Mouse (Mus musculus): Measurements from ENCODE around the gene Vmp1. TPM values are rescaled to one million over a fixed set of nuclear protein-coding genes. Genes with fewer than 3 reads are reported as not detected.

The Vmp1 gene
- polyA plus RNA-seq, 1 experiment from 2014 or later = 145 TPM

GRCm38 (mm10) chr11:86610239-86610638 is 73.4 kb downstream of the Vmp1 start:
- WGBS = 83% methylated on average over 3 of the region's 3 CpGs
- no peaks in the 10 kb centered on the region for H3K27me3 ChIP-seq (ENCODE audit: control insufficient read depth, insufficient read depth, low read length)
- ATAC-seq (ENCODE audit: insufficient number of reproducible peaks, insufficient read depth, low FRiP score, low read depth) = no peak
- H3K36me3 ChIP-seq (ENCODE audit: control insufficient read depth, insufficient read depth, low read length) = no peaks in the 10 kb centered on the region; the same call in 1 of the 2 replicates
- H3K9me3 ChIP-seq (ENCODE audit: control insufficient read depth, low read depth, low read length) = no peaks in the 10 kb centered on the region
- H3K4me1 ChIP-seq (ENCODE audit: control insufficient read depth, insufficient read depth, low read length) = no peaks in the 10 kb centered on the region
- H3K9ac ChIP-seq (replicated peaks; ENCODE audit: low read depth, low read length) = no peak overlapping the region
- H3K4me2 ChIP-seq (replicated peaks; ENCODE audit: low read depth, low read length) = no peak overlapping the region
- no peak overlapping the region for H3K27ac ChIP-seq (ENCODE audit: low read length)
- H3K4me3 ChIP-seq (ENCODE audit: low read depth, low read length) = no peak overlapping the region

GRCm38 (mm10) chr11:86607808-86608350 is 75.8 kb downstream of the Vmp1 start:
- Histone ChIP-seq H3K36me3 (ENCODE audit: control insufficient read depth, insufficient read depth, low read length) (no peaks in the 10 kb centered on the region; the same call in 1 of the 2 replicates), H3K4me3 (ENCODE audit: low read depth, low read length) (no peak overlapping the region), H3K9me3 (ENCODE audit: control insufficient read depth, low read depth, low read length) (no peaks in the 10 kb centered on the region), H3K4me2 (replicated peaks; ENCODE audit: low read depth, low read length) (no peak overlapping the region), H3K27ac (ENCODE audit: low read length) (no peak overlapping the region), H3K4me1 (ENCODE audit: control insufficient read depth, insufficient read depth, low read length) (no peaks in the 10 kb centered on the region), H3K27me3 (ENCODE audit: control insufficient read depth, insufficient read depth, low read length) (no peaks in the 10 kb centered on the region), H3K9ac (replicated peaks; ENCODE audit: low read depth, low read length) (no peak overlapping the region)
- ATAC-seq (ENCODE audit: insufficient number of reproducible peaks, insufficient read depth, low FRiP score, low read depth) = no peak
- 68% methylated on average over 2 of the region's 2 CpGs for WGBS

GRCm38 (mm10) chr11:86606621-86607339 is 76.9 kb downstream of the Vmp1 start:
- Histone ChIP-seq H3K4me1 (ENCODE audit: control insufficient read depth, insufficient read depth, low read length) (no peaks in the 10 kb centered on the region), H3K4me3 (ENCODE audit: low read depth, low read length) (no peak overlapping the region), H3K9ac (replicated peaks; ENCODE audit: low read depth, low read length) (no peak overlapping the region), H3K27ac (ENCODE audit: low read length) (no peak overlapping the region), H3K9me3 (ENCODE audit: control insufficient read depth, low read depth, low read length) (no peaks in the 10 kb centered on the region), H3K4me2 (replicated peaks; ENCODE audit: low read depth, low read length) (no peak overlapping the region), H3K36me3 (ENCODE audit: control insufficient read depth, insufficient read depth, low read length) (no peaks in the 10 kb centered on the region; the same call in 1 of the 2 replicates), H3K27me3 (ENCODE audit: control insufficient read depth, insufficient read depth, low read length) (no peaks in the 10 kb centered on the region)
- ATAC-seq (ENCODE audit: insufficient number of reproducible peaks, insufficient read depth, low FRiP score, low read depth) = no peak
- 91% methylated on average over 2 of the region's 2 CpGs for WGBS

DNA sequence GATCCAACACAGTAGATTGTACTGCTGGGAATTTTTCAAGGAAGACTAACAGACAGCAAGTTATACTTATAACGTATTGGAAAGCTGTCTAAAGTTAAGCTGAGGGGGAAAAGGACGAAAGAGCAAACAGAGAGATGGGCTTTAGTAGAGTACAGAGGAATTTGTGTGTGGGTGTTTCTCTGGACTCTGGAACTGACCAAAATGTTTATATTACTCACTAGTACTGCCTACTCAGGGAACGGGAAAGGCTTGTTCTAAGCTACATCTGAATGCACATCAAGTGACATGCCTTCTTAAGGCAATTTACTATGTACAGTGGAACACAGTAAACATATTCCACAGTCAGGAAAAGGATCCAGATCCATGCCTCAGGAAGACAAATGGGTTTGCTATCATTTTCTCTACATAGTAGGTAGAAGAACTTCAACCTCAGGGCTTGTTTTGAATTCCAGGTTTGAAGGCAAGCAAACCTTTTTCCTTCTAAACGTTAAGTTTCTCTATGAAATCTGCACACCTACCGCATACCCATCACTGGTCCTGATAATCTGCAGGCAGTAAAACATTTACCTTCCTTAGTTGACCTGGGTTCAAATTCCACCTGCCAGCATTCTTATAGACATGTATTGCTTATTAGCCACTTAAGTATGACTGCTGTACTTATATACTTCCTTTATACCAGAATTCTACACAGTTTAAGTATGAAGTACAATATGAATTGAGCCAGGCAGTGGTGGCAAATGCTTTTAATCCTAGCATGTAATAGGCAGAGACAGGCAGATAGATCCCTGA is 78.7 kb downstream of the Vmp1 start:
- Histone ChIP-seq H3K4me3 (ENCODE audit: low read depth, low read length) (no peak overlapping the region), H3K27ac (ENCODE audit: low read length) (no peak overlapping the region), H3K4me2 (replicated peaks; ENCODE audit: low read depth, low read length) (no peak overlapping the region), H3K27me3 (ENCODE audit: control insufficient read depth, insufficient read depth, low read length) (no peaks in the 10 kb centered on the region), H3K36me3 (ENCODE audit: control insufficient read depth, insufficient read depth, low read length) (no peaks in the 10 kb centered on the region; the same call in 1 of the 2 replicates), H3K9me3 (ENCODE audit: control insufficient read depth, low read depth, low read length) (no peaks in the 10 kb centered on the region), H3K4me1 (ENCODE audit: control insufficient read depth, insufficient read depth, low read length) (no peaks in the 10 kb centered on the region), H3K9ac (replicated peaks; ENCODE audit: low read depth, low read length) (no peak overlapping the region)
- ATAC-seq (ENCODE audit: insufficient number of reproducible peaks, insufficient read depth, low FRiP score, low read depth) = no peak
- WGBS = 57% methylated on average over 5 of the region's 5 CpGs

GRCm38 (mm10) chr11:86604289-86604688 is 79.3 kb downstream of the Vmp1 start:
- WGBS = 89% methylated on average over 3 of the region's 3 CpGs
- no peaks in the 10 kb centered on the region for H3K27me3 ChIP-seq (ENCODE audit: control insufficient read depth, insufficient read depth, low read length)
- H3K27ac ChIP-seq (ENCODE audit: low read length) = no peak overlapping the region
- no peaks in the 10 kb centered on the region for H3K9me3 ChIP-seq (ENCODE audit: control insufficient read depth, low read depth, low read length)
- no peaks in the 10 kb centered on the region for H3K4me1 ChIP-seq (ENCODE audit: control insufficient read depth, insufficient read depth, low read length)
- ATAC-seq (ENCODE audit: insufficient number of reproducible peaks, insufficient read depth, low FRiP score, low read depth) = no peak
- no peaks in the 10 kb centered on the region for H3K36me3 ChIP-seq (ENCODE audit: control insufficient read depth, insufficient read depth, low read length)
- H3K4me3 ChIP-seq (ENCODE audit: low read depth, low read length) = no peak overlapping the region
- H3K9ac ChIP-seq (replicated peaks; ENCODE audit: low read depth, low read length) = no peak overlapping the region
- no peak overlapping the region for H3K4me2 ChIP-seq (replicated peaks; ENCODE audit: low read depth, low read length)

- 93% methylated on average over 1 of the region's 1 CpGs for WGBS
- H3K27ac ChIP-seq (ENCODE audit: low read length) = no peak overlapping the region
- ATAC-seq (ENCODE audit: insufficient number of reproducible peaks, insufficient read depth, low FRiP score, low read depth) = no peak
- H3K36me3 ChIP-seq (ENCODE audit: control insufficient read depth, insufficient read depth, low read length) = no peaks in the 10 kb centered on the region
- H3K4me2 ChIP-seq (replicated peaks; ENCODE audit: low read depth, low read length) = no peak overlapping the region
- no peak overlapping the region for H3K4me3 ChIP-seq (ENCODE audit: low read depth, low read length)
- H3K9me3 ChIP-seq (ENCODE audit: control insufficient read depth, low read depth, low read length) = no peaks in the 10 kb centered on the region
- no peak overlapping the region for H3K9ac ChIP-seq (replicated peaks; ENCODE audit: low read depth, low read length)
- H3K4me1 ChIP-seq (ENCODE audit: control insufficient read depth, insufficient read depth, low read length) = no peaks in the 10 kb centered on the region
- H3K27me3 ChIP-seq (ENCODE audit: control insufficient read depth, insufficient read depth, low read length) = no peaks in the 10 kb centered on the region
Observed at GRCm38 (mm10) chr11:86603719-86604118, 79.9 kb downstream of the Vmp1 start.

DNA sequence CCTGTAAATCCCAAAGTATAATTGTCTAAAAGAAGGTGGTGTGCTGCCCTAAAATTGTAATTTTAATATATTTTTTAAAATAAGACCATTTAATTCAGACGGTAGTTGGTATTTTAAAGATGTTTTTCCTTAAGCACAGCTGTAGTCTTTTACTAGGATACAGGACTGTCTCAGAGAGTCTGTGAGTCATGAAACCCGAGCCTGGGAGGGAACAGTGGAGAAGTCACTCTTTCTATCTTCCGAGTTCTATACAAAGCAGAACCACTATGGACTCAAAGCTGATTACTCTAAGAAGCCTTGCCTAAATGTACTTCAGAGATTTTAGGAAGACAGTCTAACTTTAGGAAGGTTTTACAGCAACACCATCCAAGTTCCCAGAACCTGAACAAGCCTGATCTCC is 81.5 kb downstream of the Vmp1 start:
- Histone ChIP-seq H3K9me3 (ENCODE audit: control insufficient read depth, low read depth, low read length) (no peaks in the 10 kb centered on the region), H3K4me3 (ENCODE audit: low read depth, low read length) (no peak overlapping the region), H3K4me1 (ENCODE audit: control insufficient read depth, insufficient read depth, low read length) (no peaks in the 10 kb centered on the region), H3K4me2 (replicated peaks; ENCODE audit: low read depth, low read length) (no peak overlapping the region), H3K36me3 (ENCODE audit: control insufficient read depth, insufficient read depth, low read length) (no peaks in the 10 kb centered on the region), H3K27me3 (ENCODE audit: control insufficient read depth, insufficient read depth, low read length) (no peaks in the 10 kb centered on the region), H3K27ac (ENCODE audit: low read length) (no peak overlapping the region), H3K9ac (replicated peaks; ENCODE audit: low read depth, low read length) (no peak overlapping the region)
- no peak for ATAC-seq (ENCODE audit: insufficient number of reproducible peaks, insufficient read depth, low FRiP score, low read depth)
- WGBS = 45% methylated on average over 3 of the region's 3 CpGs

GRCm38 (mm10) chr11:86600209-86600557 is 83.5 kb downstream of the Vmp1 start:
- no peak for ATAC-seq (ENCODE audit: insufficient number of reproducible peaks, insufficient read depth, low FRiP score, low read depth)
- Histone ChIP-seq H3K4me3 (ENCODE audit: low read depth, low read length) (no peak overlapping the region), H3K27ac (ENCODE audit: low read length) (no peak overlapping the region), H3K4me1 (ENCODE audit: control insufficient read depth, insufficient read depth, low read length) (no peaks in the 10 kb centered on the region), H3K9me3 (ENCODE audit: control insufficient read depth, low read depth, low read length) (no peaks in the 10 kb centered on the region), H3K9ac (replicated peaks; ENCODE audit: low read depth, low read length) (no peak overlapping the region), H3K36me3 (ENCODE audit: control insufficient read depth, insufficient read depth, low read length) (no peaks in the 10 kb centered on the region), H3K4me2 (replicated peaks; ENCODE audit: low read depth, low read length) (no peak overlapping the region), H3K27me3 (ENCODE audit: control insufficient read depth, insufficient read depth, low read length) (no peaks in the 10 kb centered on the region)
- 83% methylated on average over 7 of the region's 7 CpGs for WGBS
